Mouse (Mus musculus) liver, adult 2 months (tissue): ENCODE measurements at regions not wholly inside any gene's neighbourhood (a gene's known extent, or its start where the extent isn't known, plus 50 kb on each side); places are given as distances from the start of the nearest gene placed in this dataset.

Experiments
- CTCF ChIP-seq: fragments of 200-500 bp; IDR thresholded peaks from 2 replicates; pipeline ENCODE4 v1.5.1; 2011; ENCODE audit warnings: low read depth, low read length, control low read depth
- POLR2A ChIP-seq: fragments of 200-500 bp; IDR thresholded peaks from 2 replicates; pipeline ENCODE4 v1.6.1; 2011; ENCODE audit warnings: low read length, control low read depth; ENCODE audit not compliant: insufficient read depth; ENCODE audit errors: extremely low read depth

GRCm38 (mm10) chr14:14513498-14513897 is 112.4 kb downstream of the Olfr721-ps1 start:
- TF ChIP-seq POLR2A, result no peak
- TF ChIP-seq CTCF, result no peak
